Mouse (Mus musculus) MN1 (cell line): ENCODE data around the gene Dus3l.
A peak's percentile ranks its signal among the peaks of the same experiment; 100 is the strongest.

Experiments used
- DNase-seq: peaks from one replicate; pipeline ENCODE4 v3.0.0-alpha.2; 2016; ENCODE audit warnings: low spot score

Dus3l gene

GRCm38 (mm10) chr17:56764474-56765354 is at the start of gene Dus3l:
Gene Dus3l, plus strand, starts transcription at chr17:56764757.
- DNase-seq: peak; percentile 95

DNA sequence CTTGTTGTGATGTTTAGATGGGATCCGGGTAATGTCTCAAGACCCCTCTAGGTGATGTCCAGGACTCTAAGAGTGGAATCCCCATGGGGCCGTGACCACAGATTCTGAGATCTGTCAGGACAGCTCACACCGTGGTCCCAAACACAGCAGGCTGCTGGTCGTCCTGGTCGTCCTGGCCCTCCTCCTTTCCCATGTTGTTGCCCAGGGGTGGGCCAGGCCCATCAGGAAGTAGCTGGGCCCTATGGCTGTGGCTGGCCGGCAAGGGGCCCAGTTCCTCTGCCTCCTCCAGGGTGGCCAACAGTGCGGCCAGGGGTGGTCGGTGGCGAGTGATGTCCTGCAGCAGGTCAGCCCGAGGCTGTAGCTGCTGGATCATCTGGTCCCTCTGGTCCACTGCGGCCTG is 49.2 kb upstream of the Dus3l start:
- DNase-seq: no peak

DNA sequence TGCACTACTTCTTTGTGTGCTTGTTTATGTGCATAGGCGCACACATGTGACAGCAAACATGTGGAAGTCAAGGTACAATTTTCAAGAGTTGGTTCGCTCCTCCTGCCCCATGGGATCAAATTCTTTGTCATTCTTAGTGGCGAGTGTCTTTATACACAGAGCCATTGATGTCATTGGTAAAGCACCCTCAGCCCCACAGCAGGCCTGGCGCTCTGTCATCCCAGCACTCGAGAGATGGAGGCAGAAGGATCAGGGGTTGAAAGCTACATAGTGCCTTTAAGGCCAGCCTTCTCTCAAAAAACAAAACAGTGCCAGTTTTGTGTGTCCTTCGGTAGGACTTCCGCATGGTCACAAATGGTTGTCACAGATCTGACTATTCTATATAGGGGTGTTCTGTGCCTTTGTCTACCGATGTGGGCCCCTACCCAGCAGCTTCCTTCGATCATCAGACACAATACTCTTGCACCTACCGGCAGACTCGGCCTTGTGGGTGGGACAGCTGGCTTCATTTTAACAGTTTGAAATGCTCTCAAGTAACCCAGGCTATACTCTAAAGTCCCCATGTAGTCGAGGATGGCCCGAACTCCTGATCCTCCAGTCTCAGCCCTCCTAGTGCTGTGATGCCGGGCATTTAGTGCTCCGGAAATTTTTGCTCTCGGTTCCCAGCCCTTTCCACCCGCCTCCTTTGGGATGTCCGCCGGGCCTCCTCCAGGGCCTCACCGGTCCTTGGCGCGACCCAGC is 48.5 kb upstream of the Dus3l start:
- DNase-seq: no peak

DNA sequence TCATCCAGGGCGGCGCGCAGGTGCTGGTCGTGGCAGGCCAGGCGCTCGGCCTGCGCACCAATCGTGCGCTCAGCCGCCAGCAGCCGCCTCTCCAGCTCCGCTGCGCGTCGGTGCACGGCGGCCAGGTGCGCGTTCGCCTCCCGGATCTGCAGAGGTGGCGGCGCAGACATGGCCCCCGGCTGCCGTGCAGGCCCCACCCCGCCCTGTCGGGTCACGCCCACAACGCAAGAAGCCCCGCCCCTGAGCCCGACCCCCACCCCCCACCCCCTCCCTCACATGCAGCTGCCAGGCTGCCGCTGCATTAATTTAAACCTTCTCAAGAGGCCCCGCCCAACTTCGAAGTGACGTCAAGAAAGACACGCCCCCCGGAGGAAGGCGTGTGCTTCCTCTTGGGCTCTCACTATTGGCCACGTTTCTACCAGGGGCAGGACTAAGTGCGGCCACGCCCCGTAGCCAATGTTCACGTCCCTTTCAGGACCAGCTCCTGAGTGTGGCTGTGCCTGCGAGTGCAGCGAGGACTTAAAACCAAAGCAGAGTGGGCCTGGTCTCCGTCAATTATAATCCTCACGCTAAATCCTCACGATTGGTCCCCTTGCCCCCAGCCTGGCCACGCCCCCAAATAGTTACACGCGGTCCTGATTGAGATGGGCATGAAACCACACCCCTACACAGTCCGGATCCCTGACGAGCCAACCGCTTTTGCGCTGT is 47.7 kb upstream of the Dus3l start:
- peak; percentile 100 for DNase-seq

- peak; percentile 99 for DNase-seq
Observed at GRCm38 (mm10) chr17:56717363-56718058, 47.0 kb upstream of the Dus3l start, which contains the start of the genes Ndufa11 and Vmac. Gene Ndufa11, plus strand, starts transcription at chr17:56717767. Gene Vmac, minus strand, starts transcription at chr17:56718022.

GRCm38 (mm10) chr17:56722441-56722840 is 42.1 kb upstream of the Dus3l start:
- peak; percentile 60 for DNase-seq

DNA sequence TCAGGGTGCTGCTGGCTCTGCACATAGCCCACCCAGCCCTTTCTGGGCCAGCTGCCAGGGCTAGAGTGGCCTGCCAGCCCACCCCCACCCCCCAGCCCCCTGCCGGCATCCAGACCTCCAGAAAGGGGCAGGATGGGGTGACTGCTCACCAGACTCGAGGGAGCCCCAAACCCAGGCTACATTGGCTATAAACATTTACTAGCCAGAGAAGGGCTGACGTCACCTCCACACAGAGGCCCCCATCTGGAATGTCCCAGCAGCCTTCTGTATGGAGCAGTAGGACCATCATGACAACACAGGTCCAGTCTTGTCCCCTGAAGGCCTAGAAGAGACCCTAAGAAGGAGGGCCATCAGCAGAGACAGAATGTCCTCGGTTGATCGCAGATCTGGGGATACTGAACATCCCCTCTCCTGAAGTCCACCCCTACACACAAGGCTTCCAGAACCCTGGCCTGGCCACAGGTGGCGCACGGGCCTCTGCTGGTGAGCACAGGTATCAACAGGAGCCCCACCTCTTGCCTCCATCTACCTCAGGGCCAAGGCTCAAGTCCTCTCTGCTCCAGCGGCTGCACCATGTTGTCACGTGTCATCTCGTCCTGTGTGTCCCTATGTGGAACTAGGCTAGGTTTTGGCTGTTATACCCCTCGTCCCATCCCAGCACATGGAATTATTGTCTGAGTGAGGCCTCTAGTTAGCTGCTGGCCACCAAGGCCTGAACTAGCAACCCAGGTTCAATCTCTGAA is 41.0 kb upstream of the Dus3l start:
- DNase-seq: no peak

GRCm38 (mm10) chr17:56727029-56727649 is 37.4 kb upstream of the Dus3l start:
- DNase-seq: no peak

GRCm38 (mm10) chr17:56727659-56728058 is 36.9 kb upstream of the Dus3l start:
- no peak for DNase-seq

GRCm38 (mm10) chr17:56728117-56728516 is 36.4 kb upstream of the Dus3l start:
- no peak for DNase-seq

DNA sequence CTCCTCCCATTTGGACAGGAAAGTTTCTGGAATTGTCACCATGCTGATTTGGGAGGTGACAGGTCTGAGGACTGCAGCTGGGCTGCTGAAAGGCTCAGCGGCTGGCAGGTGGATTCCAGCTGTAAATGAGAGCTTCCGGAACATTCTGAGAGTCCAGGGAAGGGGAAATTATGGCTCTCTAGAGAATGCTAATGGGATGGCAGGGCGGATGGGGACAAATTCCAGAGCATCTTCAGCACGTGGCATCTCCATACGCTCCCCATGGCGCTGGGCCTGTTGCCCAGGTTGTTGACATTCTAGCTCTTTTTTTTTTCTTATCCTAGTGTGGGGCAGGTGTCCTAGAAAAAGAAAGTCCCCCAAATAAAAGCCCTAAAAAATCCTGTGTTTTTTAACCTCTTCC is 35.4 kb upstream of the Dus3l start:
- no peak for DNase-seq

DNA sequence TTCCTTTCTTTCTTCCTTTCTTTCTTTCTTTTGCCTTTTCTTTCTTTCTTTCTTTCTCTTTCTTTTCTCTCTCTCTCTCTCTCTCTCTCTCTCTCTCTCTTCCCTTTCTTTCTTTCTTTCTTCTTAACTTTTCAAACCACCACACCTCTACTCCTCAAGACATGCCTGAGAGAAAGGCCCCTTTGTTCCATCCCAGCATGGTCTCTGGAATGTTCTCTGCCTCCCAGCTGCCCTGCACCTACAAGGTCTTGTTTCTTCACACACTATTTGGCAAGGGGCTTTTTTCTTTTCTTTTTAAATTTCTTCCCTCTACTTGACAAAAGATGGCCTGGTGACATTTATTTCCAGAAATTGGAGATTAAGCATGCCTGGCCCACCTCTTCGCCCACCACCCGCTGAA is 34.9 kb upstream of the Dus3l start:
- no peak for DNase-seq

DNA sequence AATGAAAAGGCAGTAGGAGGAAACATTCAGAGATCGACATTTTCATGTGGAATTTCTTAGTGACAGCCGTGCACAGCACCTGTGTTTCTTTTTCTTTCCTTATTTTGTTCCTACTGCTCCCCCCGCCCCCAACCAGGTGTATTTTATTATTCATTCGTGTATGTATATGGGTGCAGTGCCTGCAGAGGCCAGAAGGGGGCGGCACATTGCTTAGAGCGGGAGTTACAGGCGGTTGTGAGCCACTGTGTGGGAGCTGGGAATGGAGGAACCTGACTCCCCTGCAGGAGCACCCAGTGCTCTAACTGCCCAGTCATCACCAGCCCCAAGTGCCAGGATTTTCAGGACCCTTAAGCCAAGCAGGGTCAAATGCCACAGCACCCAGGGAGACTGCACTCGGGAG is 28.0 kb upstream of the Dus3l start:
- no peak for DNase-seq

DNA sequence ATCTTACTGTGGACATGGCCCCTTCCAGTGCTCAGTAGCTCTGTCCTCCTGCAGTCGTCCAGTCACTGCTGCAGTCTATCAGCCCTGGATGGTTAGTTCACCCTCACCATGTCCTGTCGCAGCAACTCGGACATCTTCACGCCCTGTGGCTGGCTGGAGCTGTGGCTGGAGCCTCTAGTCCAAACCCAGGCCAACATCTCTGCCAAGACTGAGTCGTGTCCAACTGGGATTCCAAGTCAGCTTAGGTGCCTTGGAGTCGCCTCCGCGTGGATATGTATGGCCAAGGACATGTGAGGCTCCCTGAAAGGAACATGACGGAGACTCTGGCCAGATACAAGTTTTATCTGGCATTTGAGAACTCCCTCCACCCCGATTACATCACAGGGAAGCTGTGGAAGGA is 26.3 kb upstream of the Dus3l start:
- DNase-seq: no peak

DNA sequence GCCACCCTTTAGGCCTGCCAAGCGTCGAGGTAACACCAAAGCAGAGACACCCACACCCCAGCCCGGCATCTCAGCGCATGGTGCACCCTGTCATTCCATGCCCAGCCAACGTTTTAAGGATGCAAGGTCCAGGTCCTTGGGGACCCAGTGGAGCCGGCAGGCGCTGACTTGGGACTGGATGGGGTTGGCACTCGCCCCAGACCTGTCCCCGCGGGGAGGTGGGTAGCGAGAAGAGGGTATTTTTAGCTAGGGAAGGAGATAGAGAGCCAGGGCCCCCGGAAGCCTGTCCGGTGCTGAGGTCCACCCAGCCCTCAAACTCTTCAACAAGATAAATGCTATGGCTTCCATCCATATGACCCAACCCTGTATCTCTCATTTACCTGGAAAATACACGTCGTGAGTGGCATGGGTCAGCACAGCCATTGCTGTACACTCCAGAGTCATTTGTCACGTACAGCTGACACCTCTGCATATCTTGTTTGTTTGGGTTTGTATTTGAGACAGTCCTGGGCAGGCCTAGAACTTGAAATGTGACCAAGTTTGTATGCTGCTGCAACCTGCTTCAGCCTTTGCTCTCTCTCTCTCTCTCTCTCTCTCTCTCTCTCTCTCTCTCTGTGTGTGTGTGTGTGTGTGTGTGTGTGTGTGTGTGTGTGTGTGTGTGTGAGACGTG is 24.3 kb upstream of the Dus3l start:
- DNase-seq: no peak

GRCm38 (mm10) chr17:56740788-56741160 is 23.8 kb upstream of the Dus3l start:
- no peak for DNase-seq

- DNase-seq: no peak
Observed at GRCm38 (mm10) chr17:56744173-56744572, 20.4 kb upstream of the Dus3l start.

DNA sequence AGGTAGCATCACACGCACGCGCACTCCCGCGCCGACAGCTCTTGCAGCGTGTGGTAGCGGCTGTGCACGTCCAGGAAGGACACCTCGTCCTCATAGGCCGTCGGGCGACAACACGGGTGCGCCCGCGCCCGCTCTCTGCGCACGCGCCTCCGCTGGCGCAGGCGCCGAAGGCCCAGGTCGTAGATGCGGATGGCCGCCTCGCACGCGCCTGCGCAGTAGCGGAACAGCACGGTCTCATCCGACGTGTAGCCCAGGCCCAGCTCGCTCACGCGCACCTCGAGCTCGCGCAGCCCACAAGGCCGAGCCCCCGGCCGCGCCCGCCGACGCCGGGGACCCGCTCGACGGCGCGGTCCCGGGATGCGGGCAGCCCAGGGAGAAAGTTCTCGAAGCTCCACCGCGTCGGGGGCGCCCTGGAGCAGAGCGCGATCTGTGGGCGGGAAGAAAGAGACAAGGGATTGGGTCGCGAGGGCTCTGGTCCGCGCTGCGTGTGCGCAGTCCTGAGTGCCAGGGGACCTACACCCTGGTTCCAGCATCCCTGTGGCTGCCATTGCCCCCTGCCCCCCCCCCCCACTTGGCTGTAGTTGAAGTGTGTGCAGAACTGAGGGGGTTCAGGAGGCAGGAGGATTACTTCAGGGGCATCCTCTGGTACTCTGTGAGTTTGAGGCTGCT is 13.0 kb upstream of the Dus3l start:
- no peak for DNase-seq

DNA sequence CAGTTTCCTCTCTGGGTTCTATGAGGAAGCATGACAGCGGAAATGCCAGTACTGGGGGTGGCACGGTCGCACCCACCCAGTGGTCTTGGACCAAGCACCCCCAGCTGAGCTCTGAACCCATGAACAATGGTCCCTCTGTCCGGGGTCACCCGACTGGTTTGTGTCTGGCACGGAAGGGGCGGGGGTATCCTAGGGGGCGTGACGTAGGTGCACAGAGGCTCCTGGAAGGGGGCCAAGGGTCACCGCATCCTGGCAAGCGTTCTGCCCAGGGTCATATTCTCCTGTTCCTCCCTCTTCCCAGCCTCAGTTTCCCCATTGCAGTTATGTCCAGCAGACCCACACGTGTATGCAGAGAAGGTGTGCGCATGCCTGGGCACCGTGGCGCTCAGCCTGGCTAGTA is 11.1 kb upstream of the Dus3l start:
- DNase-seq: no peak
